Mouse (Mus musculus): ENCODE measurements around the gene Edar.

Gene Edar

DNA sequence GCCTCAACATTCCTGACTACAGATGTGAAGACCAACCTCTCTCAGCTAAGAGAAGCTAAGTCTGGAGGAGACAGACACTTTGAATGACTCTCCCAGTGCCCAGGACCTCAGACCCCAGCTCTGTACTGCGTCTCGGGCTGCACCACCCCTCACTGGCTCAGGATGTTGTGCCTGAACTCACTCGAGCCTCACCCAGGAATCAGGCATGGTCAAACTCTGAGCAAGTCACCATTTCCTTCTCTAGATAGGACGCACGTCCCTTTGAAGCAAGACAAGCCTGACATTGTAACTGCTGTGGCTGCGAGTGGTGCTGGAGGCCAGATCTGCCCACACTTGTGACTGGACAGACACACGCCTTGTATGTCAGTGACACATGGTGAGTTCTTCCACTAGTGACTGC is 73.5 kb downstream of the Edar start:
- no peak for DNase-seq (ENCODE audit: low spot score in 2 of 2)

DNA sequence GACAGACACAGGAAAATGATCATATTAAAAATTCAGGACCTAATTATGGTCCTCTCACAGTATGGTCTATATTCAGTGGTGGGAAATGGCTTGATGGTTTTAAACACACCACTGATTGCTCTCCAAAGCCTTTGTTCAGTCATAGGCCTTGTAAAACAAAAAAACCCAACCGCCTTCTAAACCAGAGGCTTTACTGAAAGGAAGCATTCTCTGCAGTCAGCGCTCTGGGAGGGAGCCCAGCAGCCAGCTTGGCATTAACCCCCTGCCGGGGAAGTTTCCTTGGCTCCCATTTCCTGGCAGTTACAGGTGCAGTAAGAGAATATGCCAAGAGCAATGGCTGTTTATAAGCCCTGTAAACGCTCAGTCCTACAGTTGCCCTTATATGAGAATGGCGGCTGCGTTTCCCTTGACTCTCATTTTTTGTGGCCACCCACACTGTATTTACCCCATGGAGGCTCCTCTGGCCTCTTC is 74.0 kb downstream of the Edar start:
- DNase-seq (ENCODE audit: low spot score in 2 of 2), result peak; percentile 15 to 65

DNA sequence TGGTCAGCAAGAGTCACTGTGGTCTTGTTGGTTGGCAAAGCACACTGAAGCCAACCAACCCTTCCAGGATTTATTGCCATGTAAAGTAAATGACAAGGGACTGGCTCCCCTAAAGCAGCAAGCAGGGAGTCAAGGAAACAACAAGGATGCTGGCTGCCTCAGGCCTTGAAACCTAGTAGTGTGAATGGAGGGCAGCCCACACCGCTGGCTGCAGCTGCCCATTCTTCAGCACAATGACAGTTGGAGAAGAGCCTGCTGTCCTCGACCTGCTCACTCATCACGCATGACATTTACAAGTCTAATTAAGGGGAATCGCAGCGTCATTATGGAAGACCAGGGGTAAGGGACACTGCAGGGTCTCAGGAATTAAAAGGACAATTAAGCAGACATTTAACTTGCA is 74.5 kb downstream of the Edar start:
- no peak for DNase-seq (ENCODE audit: low spot score in 2 of 2)

DNA sequence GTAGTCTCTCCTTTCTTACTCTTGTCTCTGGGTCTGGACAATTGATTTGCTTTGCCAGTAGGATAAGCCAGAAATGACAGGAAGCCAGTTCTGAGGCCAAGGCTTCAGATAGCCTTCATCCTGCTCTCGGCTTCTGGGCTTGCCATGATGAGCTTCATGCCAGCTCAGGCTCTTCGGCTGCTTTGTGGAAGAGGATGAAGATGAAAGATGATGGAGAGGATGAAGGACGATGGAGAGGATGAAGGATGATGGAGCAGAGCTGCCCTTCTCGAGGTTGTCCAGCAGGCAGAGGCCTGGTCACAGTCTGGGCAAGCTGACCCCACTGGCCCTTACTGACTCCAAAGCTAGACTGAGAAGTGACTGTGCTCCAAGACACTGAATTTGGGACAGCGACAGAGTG is 75.3 kb downstream of the Edar start:
- DNase-seq (ENCODE audit: low spot score in 2 of 2), result no peak

GRCm38 (mm10) chr10:58595821-58596220 is 79.6 kb downstream of the Edar start:
- no peak for DNase-seq (ENCODE audit: low spot score in 2 of 2)

GRCm38 (mm10) chr10:58595197-58595596 is 80.3 kb downstream of the Edar start:
- no peak for DNase-seq (ENCODE audit: low spot score in 2 of 2)

DNA sequence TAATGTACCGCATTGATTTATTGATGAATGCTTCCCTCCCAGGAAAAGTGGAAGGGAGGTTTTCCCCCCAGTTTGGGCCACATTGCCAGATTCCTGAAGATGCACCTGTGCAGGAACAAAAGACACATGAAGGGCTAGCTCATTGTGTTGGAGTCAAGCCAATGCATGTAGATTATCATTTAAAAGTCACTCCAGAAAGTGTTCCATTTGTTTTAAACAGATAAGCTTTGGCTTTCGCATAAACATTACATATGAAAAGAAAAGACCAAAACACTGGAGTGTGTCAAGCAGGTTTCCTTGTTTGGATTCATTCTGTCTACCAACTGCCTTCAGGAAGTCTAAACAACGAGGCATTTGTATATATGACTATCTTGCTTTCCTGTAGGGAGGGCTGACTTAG is 81.0 kb downstream of the Edar start:
- DNase-seq (ENCODE audit: low spot score in 2 of 2), result no peak

- no peak for DNase-seq (ENCODE audit: low spot score in 2 of 2)
These were observed 89.8 kb downstream of the Edar start for GRCm38 (mm10) chr10:58585427-58586223.

DNA sequence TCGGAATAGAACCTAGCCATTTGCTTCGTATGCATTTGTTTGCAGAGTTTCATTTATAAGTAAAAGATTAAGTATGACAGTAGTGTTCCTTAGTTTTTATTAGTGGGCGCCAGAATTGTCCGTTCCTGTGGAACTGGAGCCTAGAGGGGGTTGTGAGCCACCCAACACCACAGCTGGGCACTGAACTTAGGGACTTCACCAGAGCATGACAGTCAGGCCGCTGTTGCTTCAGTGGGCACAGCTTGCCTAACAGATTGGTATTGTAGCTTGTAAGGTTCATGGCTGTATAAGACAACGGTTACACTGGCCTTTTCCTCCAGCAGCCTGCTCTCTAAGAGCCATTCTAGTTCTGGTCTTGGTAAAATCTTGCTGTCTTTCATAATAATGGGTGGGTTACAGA is 114.9 kb downstream of the Edar start:
- no peak for DNase-seq (ENCODE audit: low spot score in 2 of 2)

- peak in 1 of 2 experiments; percentile 34 for DNase-seq (ENCODE audit: low spot score in 2 of 2)
These were observed 115.6 kb downstream of the Edar start for GRCm38 (mm10) chr10:58559901-58560300.

- DNase-seq (ENCODE audit: low spot score in 2 of 2), result peak in 1 of 2 experiments; percentile 35
These were observed 116.4 kb downstream of the Edar start for GRCm38 (mm10) chr10:58559098-58559497.

DNA sequence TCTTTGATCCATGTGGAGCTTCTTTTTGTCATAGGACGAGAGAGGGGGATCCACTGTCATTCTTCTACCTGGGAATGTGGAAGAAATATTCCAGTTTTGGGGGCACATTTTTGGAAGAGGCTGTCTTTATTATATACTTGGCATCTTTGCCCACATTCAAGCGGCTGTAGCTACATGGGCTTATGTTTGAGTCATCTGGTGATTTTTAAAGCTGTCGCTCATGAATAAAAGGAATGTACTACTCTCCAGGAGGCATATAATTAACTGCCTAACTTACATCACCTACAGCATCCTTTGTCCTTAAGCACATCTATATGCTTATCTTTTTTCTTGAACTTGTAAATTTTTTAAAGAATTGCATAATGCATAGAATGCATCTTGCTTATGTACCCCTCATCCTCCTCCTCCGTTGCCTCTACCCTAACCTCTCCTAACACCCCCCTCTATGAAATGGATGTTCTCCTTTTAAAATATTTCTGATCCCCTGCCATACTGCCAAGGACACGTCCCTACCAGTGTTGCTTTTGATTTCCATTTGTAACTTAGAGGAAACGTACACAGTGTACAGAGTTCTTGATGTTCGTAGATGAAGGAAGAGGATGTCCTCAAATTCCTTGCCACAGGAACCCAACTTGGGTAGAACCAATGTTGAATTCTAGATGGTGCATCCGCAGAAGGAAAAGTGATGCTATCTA is 120.6 kb downstream of the Edar start:
- DNase-seq (ENCODE audit: low spot score in 2 of 2), result no peak

All from left cerebral cortex, adult 9 months (tissue).